Mouse (Mus musculus): Measurements from ENCODE around the gene Thoc7.

GRCm38 (mm10) chr14:13948345-13948744, 13.3 kb downstream of the Thoc7 start:
- TF ChIP-seq POLR2A (IDR thresholded peaks at IDR 0.05; ENCODE audit: extremely low read depth, insufficient read depth, low read length) (no peak), CTCF (IDR thresholded peaks at IDR 0.05; ENCODE audit: extremely low read depth, insufficient read depth, low read length) (no peak)
